Mouse (Mus musculus): Measurements from ENCODE around the gene Cdc42bpg. TPM values are rescaled to one million over a fixed set of nuclear protein-coding genes. Genes with fewer than 3 reads are reported as not detected.
"Not testable (repeated sequence)": the region's sequence is repeated elsewhere in the genome, so short reads cannot be mapped to it uniquely, and the experiment has no call there.

Cdc42bpg gene
- polyA plus RNA-seq, 1 experiment from 2014 or later, result 0.27 TPM

GRCm38 (mm10) chr19:6303831-6304230, 2.4 kb upstream of the Cdc42bpg start:
- ATAC-seq (ENCODE audit: low FRiP score, low read depth), result no peak
- H3K27ac ChIP-seq, result no peak overlapping the region

GRCm38 (mm10) chr19:6304787-6305516, 1.3 kb upstream of the Cdc42bpg start:
- Histone ChIP-seq H3K4me3 (no peak overlapping the region), H3K36me3 (peaks cover 9% of the 10 kb centered on the region; the same call in 1 of the 2 replicates), H3K9me3 (no peaks in the 10 kb centered on the region), H3K4me1 (peaks cover 5% of the 10 kb centered on the region; the same call in 1 of the 2 replicates), H3K27me3 (replicated peaks) (no peaks in the 10 kb centered on the region), H3K9ac (no peak overlapping the region), H3K27ac (no peak overlapping the region), H3K4me2 (replicated peaks) (no peak overlapping the region)
- ATAC-seq (ENCODE audit: low FRiP score, low read depth), result peak; percentile 59; the same call in 1 of the 2 replicates
- 22% methylated on average over 5 of the region's 5 CpGs for WGBS

More at GRCm38 (mm10) chr19:6303831-6304230, 2.4 kb upstream of the Cdc42bpg start:
- Histone ChIP-seq H3K9ac (no peak overlapping the region), H3K27me3 (replicated peaks) (no peaks in the 10 kb centered on the region), H3K4me2 (replicated peaks) (no peak overlapping the region), H3K4me1 (peaks cover 5% of the 10 kb centered on the region; the same call in 1 of the 2 replicates), H3K36me3 (peaks cover 20% of the 10 kb centered on the region), H3K4me3 (no peak overlapping the region), H3K9me3 (no peaks in the 10 kb centered on the region)
- WGBS, result 84% methylated on average over 6 of the region's 6 CpGs

- H3K9me3 ChIP-seq, result no peaks in the 10 kb centered on the region
- H3K4me3 ChIP-seq, result no peak overlapping the region; the same call in 1 of the 2 replicates
- WGBS, result 59% methylated on average over 8 of the region's 8 CpGs
- no peak for ATAC-seq (ENCODE audit: low FRiP score, low read depth)
- no peaks in the 10 kb centered on the region for H3K27me3 ChIP-seq (replicated peaks)
- no peak overlapping the region for H3K9ac ChIP-seq
- H3K4me2 ChIP-seq (replicated peaks), result peak overlapping the region; percentile 74
- no peak overlapping the region for H3K27ac ChIP-seq
- peaks cover 4% of the 10 kb centered on the region; the same call in 1 of the 2 replicates for H3K36me3 ChIP-seq
- H3K4me1 ChIP-seq, result peaks cover 5% of the 10 kb centered on the region; the same call in 1 of the 2 replicates
Observed at GRCm38 (mm10) chr19:6305517-6306115, 640 bp upstream of the Cdc42bpg start.

GRCm38 (mm10) chr19:6306586-6306985, 330 bp downstream of the Cdc42bpg start:
- Histone ChIP-seq H3K4me3 (peak overlapping the region; percentile 63), H3K36me3 (no peaks in the 10 kb centered on the region), H3K9me3 (no peaks in the 10 kb centered on the region), H3K4me2 (replicated peaks) (peak overlapping the region; percentile 74), H3K27me3 (replicated peaks) (no peaks in the 10 kb centered on the region), H3K27ac (no peak overlapping the region), H3K9ac (peak overlapping the region; percentile 61), H3K4me1 (peaks cover 5% of the 10 kb centered on the region; the same call in 1 of the 2 replicates)
- ATAC-seq (ENCODE audit: low FRiP score, low read depth), result peak; percentile 45
- WGBS, result under 1% methylated on average over 34 of the region's 34 CpGs

GRCm38 (mm10) chr19:6307733-6308531, 1.7 kb downstream of the Cdc42bpg start:
- 89% methylated on average over 9 of the region's 9 CpGs for WGBS
- no peak overlapping the region for H3K4me3 ChIP-seq
- H3K27me3 ChIP-seq (replicated peaks), result no peaks in the 10 kb centered on the region
- peaks cover 5% of the 10 kb centered on the region; the same call in 1 of the 2 replicates for H3K4me1 ChIP-seq
- H3K27ac ChIP-seq, result no peak overlapping the region
- H3K4me2 ChIP-seq (replicated peaks), result no peak overlapping the region
- no peaks in the 10 kb centered on the region for H3K36me3 ChIP-seq
- no peaks in the 10 kb centered on the region for H3K9me3 ChIP-seq
- H3K9ac ChIP-seq, result no peak overlapping the region
- ATAC-seq (ENCODE audit: low FRiP score, low read depth), result no peak

GRCm38 (mm10) chr19:6310181-6310580, 3.9 kb downstream of the Cdc42bpg start:
- Histone ChIP-seq H3K4me1 (peaks cover 5% of the 10 kb centered on the region; the same call in 1 of the 2 replicates), H3K9ac (no peak overlapping the region), H3K36me3 (peaks cover 7% of the 10 kb centered on the region), H3K27me3 (replicated peaks) (no peaks in the 10 kb centered on the region), H3K27ac (no peak overlapping the region), H3K9me3 (no peaks in the 10 kb centered on the region), H3K4me3 (no peak overlapping the region), H3K4me2 (replicated peaks) (no peak overlapping the region)
- WGBS, result 94% methylated on average over 5 of the region's 5 CpGs
- ATAC-seq (ENCODE audit: low FRiP score, low read depth), result no peak

GRCm38 (mm10) chr19:6311783-6312182, 5.5 kb downstream of the Cdc42bpg start:
- peaks cover 21% of the 10 kb centered on the region for H3K36me3 ChIP-seq
- not testable (repeated sequence) for H3K27me3 ChIP-seq (replicated peaks); H3K27ac ChIP-seq; H3K9ac ChIP-seq; H3K9me3 ChIP-seq; ATAC-seq (ENCODE audit: low FRiP score, low read depth); H3K4me1 ChIP-seq; H3K4me2 ChIP-seq (replicated peaks); H3K4me3 ChIP-seq
- 91% methylated on average over 3 of the region's 3 CpGs for WGBS

- Histone ChIP-seq H3K27me3 (replicated peaks) (no peaks in the 10 kb centered on the region), H3K4me3 (no peak overlapping the region), H3K4me2 (replicated peaks) (no peak overlapping the region), H3K27ac (no peak overlapping the region), H3K36me3 (peaks cover 29% of the 10 kb centered on the region), H3K9ac (no peak overlapping the region), H3K4me1 (no peaks in the 10 kb centered on the region; the same call in 1 of the 2 replicates), H3K9me3 (no peaks in the 10 kb centered on the region)
- ATAC-seq (ENCODE audit: low FRiP score, low read depth), result no peak
- 88% methylated on average over 8 of the region's 8 CpGs for WGBS
Observed at GRCm38 (mm10) chr19:6313796-6314195, 7.5 kb downstream of the Cdc42bpg start.

GRCm38 (mm10) chr19:6314513-6314912, 8.3 kb downstream of the Cdc42bpg start:
- Histone ChIP-seq H3K4me2 (replicated peaks) (no peak overlapping the region), H3K27me3 (replicated peaks) (no peaks in the 10 kb centered on the region), H3K27ac (no peak overlapping the region), H3K36me3 (peaks cover 29% of the 10 kb centered on the region), H3K4me3 (no peak overlapping the region), H3K9ac (no peak overlapping the region), H3K9me3 (no peaks in the 10 kb centered on the region), H3K4me1 (no peaks in the 10 kb centered on the region; the same call in 1 of the 2 replicates)
- 84% methylated on average over 8 of the region's 8 CpGs for WGBS
- ATAC-seq (ENCODE audit: low FRiP score, low read depth), result no peak

- Histone ChIP-seq H3K4me3 (no peak overlapping the region), H3K27me3 (replicated peaks) (no peaks in the 10 kb centered on the region), H3K36me3 (peaks cover 31% of the 10 kb centered on the region), H3K4me1 (no peaks in the 10 kb centered on the region; the same call in 1 of the 2 replicates), H3K9ac (no peak overlapping the region), H3K9me3 (no peaks in the 10 kb centered on the region), H3K27ac (no peak overlapping the region), H3K4me2 (replicated peaks) (no peak overlapping the region)
- WGBS, result 82% methylated on average over 14 of the region's 14 CpGs
- no peak for ATAC-seq (ENCODE audit: low FRiP score, low read depth)
Observed at GRCm38 (mm10) chr19:6315573-6315972, 9.3 kb downstream of the Cdc42bpg start.

- H3K4me2 ChIP-seq (replicated peaks), result no peak overlapping the region
- H3K9me3 ChIP-seq, result no peaks in the 10 kb centered on the region
- H3K4me3 ChIP-seq, result no peak overlapping the region
- H3K9ac ChIP-seq, result no peak overlapping the region
- H3K27me3 ChIP-seq (replicated peaks), result no peaks in the 10 kb centered on the region
- WGBS, result 92% methylated on average over 12 of the region's 12 CpGs
- no peaks in the 10 kb centered on the region; the same call in 1 of the 2 replicates for H3K4me1 ChIP-seq
- no peak overlapping the region for H3K27ac ChIP-seq
- no peak for ATAC-seq (ENCODE audit: low FRiP score, low read depth)
- H3K36me3 ChIP-seq, result peaks cover 35% of the 10 kb centered on the region
Observed at GRCm38 (mm10) chr19:6318145-6318544, 11.9 kb downstream of the Cdc42bpg start.

GRCm38 (mm10) chr19:6321358-6321757, 15.1 kb downstream of the Cdc42bpg start:
- H3K27ac ChIP-seq, result no peak overlapping the region
- H3K9me3 ChIP-seq, result no peaks in the 10 kb centered on the region
- ATAC-seq (ENCODE audit: low FRiP score, low read depth), result no peak
- H3K4me1 ChIP-seq, result no peaks in the 10 kb centered on the region
- no peak overlapping the region for H3K4me2 ChIP-seq (replicated peaks)
- no peak overlapping the region for H3K4me3 ChIP-seq
- H3K9ac ChIP-seq, result no peak overlapping the region
- peaks cover 21% of the 10 kb centered on the region for H3K36me3 ChIP-seq
- H3K27me3 ChIP-seq (replicated peaks), result no peaks in the 10 kb centered on the region
- whole genome bisulfite sequencing, result 86% methylated on average over 8 of the region's 8 CpGs

Data from neural tube, embryonic 12.5 days (tissue).